Mouse (Mus musculus): Measurements from ENCODE around the gene Irf2bp1. TPM values are rescaled to one million over a fixed set of nuclear protein-coding genes. Genes with fewer than 3 reads are reported as not detected.

The Irf2bp1 gene
- total RNA-seq, 2 experiments from 2014 or later = 36.9 to 37.2 TPM

- no peak for DNase-seq
Observed at GRCm38 (mm10) chr7:19000421-19000820, 3.4 kb upstream of the Irf2bp1 start.

DNA sequence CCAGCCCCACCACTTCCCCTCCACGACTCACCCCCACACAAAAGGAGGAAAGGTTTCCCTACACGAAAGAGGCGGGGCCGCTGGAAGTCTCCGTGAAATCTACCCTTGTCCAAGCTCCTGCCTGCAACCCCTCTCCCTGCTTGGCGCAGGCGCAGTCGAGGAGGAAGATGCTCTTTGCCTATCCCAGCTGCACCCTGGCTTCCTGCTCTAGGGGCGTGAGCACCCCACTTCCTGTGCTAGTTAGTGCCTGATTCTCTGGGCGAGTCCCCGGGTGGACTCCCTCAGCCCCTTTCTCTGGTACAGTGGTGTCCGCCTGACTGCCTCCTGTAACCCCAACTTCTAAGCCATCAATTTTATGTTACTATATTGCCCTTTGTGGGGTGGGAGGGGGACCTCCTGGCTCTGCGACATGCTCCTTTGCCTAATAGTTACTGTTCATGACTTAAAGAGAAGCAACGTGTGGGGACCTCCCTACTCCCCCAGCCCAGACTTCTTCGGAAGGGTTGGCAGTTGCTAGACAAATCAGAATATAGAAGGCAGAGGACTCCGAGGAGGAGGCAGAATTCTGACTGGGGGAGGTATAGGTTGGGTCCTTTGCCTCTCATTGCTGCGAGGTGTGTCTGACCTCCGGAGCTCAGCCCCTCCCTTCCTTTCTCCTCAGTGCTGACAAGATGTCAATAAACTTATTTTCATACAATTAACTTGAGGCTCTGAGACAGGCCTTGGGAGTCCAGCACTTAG, 2.6 kb upstream of the Irf2bp1 start:
- DNase-seq = peak; percentile 73

DNA sequence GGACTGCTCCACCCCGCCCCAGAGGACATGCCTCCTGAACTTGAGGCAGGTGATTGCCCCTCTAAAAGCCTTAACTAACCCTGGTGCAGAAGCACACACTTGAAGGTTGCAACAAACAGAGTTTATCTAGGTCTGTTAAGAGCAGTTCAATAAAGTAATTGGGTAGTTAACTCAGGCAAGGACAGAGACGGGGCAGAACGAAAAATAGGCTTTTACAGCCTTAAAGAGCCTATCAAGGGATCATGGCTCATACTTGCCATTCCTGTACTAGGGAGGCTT, 2.1 kb upstream of the Irf2bp1 start:
- DNase-seq = no peak

- no peak for DNase-seq
Observed at GRCm38 (mm10) chr7:19002115-19002514, 1.7 kb upstream of the Irf2bp1 start.

DNA sequence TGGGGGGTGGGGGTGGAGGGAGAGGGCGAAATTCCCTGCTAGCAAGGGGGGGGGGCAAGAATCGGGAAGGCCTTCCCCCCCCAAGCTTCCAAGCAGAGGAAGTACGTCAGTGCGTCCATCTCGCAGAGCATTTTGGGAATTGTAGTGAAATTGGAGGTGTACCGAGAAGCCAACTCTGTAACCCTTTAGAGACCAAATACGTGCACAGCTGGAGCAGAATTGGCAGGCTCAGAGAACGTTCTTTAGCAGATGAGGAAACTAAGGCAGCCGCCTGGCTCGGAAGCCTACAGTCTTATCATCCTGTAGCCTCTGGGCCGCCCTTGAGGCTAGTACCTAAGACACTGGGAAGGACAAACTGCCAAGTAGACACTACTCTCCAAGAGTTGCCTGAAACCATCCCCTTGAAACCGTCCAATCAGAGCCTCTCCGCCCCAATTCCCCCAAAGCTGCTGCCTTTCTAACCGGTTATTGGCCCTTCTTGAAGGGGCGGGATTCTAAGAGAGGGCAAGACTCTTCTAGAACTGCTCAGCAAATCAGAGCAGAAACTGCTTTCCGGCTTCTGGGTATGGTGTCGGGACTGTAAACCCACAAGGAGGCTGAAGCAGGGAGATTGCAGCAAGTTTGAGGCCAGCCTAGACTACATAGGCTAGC, 871 bp upstream of the Irf2bp1 start:
- DNase-seq = peak; percentile 81

DNA sequence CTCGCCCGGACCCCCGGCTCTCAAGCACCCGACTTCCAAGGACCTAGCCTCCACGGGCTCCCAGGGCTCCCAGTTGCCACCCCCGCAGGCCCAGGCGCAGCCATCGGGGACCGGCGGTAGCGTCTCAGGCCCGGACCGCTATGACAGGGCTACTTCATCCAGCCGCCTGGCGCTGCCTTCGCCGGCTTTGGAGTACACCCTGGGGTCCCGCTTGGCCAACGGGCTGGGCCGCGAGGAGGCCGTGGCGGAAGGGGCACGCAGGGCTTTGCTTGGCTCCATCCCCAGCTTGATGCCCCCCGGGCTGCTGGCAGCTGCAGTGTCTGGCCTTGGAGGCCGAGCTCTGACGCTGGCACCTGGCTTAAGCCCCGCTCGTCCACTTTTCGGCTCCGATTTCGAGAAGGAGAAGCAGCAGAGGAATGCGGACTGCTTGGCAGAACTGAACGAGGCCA, 811 bp downstream of the Irf2bp1 start:
- DNase-seq = peak; percentile 68

GRCm38 (mm10) chr7:19005417-19006121, 1.7 kb downstream of the Irf2bp1 start:
- no peak for DNase-seq

DNA sequence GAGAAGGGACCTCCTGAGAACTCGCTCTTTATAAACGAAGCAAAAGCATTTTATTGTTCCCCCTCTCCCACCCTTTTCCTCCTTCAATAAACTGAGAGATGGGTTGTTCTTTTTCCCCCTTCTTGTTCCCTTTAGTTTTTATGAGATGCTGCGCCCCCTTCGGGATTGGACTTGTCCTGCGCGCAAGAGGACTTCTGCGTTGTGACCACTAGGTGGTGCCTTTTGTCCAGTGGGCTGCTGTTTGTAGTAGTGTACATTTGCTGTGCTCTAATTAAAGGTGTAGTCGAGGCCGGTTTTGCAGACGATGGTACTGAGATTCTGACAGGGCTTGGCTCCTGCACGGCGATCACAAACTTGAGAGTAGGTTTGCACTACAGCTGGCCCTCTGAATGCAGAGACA, 2.6 kb downstream of the Irf2bp1 start:
- DNase-seq = peak; percentile 85

DNA sequence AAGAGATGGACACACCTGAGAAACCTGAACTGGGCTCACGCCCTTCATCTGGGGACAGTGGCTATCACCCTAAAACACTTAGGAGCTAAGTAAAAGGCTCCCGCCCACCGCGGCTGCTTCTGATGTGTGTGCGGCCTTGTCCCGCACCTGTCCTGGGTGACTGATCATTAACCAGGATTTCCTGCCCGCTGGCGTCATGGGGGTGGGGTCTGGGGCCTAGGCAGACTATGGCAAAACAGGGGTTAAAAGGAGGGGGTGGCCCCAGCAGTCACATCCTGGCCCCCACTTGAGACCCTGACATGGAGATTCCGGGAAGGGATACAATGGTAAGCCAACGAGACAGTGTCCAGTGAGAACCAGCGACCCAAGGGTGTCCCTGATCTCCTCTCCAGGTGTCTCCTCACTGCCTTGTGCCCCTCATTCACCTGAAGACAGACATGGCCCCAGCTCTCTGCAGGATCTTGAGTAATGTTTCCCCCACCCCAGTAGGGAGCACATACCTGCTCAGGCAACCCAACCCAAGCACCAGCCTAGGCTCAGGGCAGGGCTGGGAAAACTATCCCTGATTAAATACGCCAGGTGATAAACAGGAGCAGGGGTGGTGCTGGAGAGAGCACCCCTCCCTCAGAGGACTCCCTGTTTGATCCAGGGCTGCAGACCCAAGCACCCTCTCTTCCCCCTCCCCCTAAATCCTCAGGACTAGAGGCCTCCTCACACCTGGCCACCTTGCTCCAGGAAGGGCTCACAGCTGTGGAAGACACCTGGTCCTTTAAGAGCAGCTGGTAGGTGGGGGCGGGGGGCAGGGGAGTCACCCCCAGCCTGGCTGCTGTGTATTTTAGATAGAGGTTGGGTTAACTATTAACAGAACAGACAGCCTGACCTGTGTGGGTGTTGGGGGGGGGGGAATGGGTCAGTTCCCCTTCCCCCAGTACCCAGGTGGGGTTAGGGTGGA, 3.5 kb downstream of the Irf2bp1 start:
- no peak for DNase-seq

DNA sequence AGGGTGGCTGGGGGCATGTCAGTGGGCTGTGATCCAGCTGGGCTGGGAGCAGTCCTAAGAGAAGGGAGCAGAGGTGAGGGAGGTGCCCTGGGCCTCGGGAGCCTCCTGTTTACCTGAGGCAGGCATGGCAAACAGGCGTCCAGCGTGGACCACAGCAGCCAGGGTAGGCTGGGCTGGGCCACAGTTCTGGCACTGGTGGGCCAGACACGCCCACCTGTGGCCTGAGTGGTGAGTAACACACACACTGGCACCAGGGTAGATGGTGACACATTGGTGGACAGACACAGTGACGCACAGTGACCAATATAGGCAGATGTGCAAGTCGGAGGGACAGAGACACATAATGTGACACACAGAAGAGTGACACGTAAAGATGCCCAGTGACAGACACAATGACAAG, 6.7 kb downstream of the Irf2bp1 start:
- peak; percentile 38 for DNase-seq

DNA sequence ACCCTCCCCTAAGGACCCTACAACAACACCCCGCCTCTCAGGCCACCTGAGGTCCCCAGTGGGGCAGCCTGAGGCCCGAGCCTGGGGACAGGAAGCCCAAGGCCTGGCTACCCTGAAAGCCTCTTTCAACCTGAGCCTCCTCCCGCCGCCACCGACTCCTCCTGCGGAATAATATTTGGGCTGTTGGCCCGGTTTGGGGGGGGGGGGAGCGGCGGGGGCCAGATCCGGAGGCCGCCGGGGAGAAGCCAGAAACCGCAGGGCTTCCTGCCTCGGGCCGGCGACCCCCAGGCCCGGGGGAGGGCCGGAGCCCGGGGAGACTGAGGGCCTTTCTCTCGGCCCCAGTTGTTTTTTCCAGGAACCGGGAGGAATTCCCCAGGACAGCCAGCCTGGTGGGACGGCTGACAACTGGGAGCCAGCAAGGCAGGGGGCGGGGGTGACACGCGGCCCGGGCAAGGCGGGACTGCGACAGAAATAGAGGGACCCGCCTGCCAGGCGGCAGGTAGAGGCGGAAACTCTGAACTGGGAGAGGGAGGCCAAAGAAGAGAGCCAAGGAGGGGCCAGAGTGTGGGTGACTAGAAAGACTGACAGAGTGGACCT, 8.3 kb downstream of the Irf2bp1 start:
- peak; percentile 58 for DNase-seq

DNA sequence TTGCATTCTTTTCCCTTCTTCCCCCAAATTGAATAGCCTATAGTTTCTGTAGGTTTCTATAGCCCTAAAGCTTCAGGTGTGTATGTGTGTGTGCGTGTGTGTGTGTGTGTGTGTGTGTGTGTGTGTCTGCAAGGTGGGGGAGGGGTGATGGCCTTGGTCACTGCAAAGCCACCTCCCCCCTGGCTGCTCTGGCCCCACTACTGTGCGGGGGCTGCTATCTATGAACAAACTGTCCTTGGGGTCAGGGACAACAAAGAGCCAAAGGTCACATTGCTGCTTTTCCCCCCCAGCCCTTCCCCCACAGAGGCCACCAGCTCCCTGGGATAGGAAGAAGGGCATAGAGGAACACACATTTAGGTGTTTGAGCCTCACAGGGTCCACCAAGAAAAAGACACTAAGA, 9.0 kb downstream of the Irf2bp1 start:
- DNase-seq = no peak

- no peak for DNase-seq
Observed at GRCm38 (mm10) chr7:19014452-19014851, 10.6 kb downstream of the Irf2bp1 start.

- no peak for DNase-seq
Observed at GRCm38 (mm10) chr7:19016042-19016441, 12.2 kb downstream of the Irf2bp1 start.

- no peak for DNase-seq
Observed at GRCm38 (mm10) chr7:19017909-19018308, 14.1 kb downstream of the Irf2bp1 start.

GRCm38 (mm10) chr7:19021048-19021447, 17.2 kb downstream of the Irf2bp1 start:
- no peak for DNase-seq

GRCm38 (mm10) chr7:19022189-19022958, 18.5 kb downstream of the Irf2bp1 start:
- no peak for DNase-seq

- peak; percentile 68 for DNase-seq
Observed at GRCm38 (mm10) chr7:19023357-19023814, 19.5 kb downstream of the Irf2bp1 start, which contains the start of gene Foxa3. Gene Foxa3 (minus strand): TSS chr7:19023538.

- peak; percentile 96 for DNase-seq
Observed at GRCm38 (mm10) chr7:19024096-19024506, 20.3 kb downstream of the Irf2bp1 start, which contains the start of gene Sympk. Gene Sympk (plus strand): TSS chr7:19024377.

GRCm38 (mm10) chr7:19024581-19025255, 20.9 kb downstream of the Irf2bp1 start:
- peak; percentile 61 for DNase-seq
